Mouse (Mus musculus): ENCODE measurements at regions not wholly inside any gene's neighbourhood (a gene's known extent, or its start where the extent isn't known, plus 50 kb on each side); places are given as distances from the start of the nearest gene placed in this dataset.

DNA sequence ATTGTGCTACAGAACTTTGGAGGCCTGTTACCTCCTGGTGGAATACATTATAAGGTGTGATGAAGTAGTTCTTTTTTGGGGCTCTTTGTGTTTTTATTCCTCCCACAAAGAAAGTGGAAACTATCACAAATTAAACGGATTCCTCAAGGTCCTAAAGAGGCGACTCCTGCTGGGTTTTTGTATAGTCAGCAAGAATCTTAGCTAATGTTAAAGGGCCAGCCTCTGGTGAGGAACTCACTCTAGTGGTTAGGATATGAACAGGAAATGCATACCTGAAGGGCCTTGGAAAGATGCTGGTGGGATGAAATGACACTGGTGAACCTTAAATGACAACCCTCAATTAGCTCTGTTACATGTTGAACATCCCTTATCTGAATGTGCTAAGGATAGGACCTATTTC is 120.3 kb upstream of the Klf7 start:
- no peak for TF ChIP-seq ELF1 (IDR thresholded peaks at IDR 0.05; ENCODE audit: low read depth, low read length)
- no peak for TF ChIP-seq POLR2A (IDR thresholded peaks at IDR 0.05; ENCODE audit: low read depth, low read length)
- peak in 1 of 2 experiments; percentile 6; a peak in 1 of 4 replicates for TF ChIP-seq CTCF (conservative IDR thresholded peaks at IDR 0.05 in 1 of 2, IDR thresholded peaks at IDR 0.05 in 1 of 2; ENCODE audit: low read depth in 2 of 2, low read length in 2 of 2)
- peak; percentile 77; the same call in 1 of the 2 replicates for TF ChIP-seq MAFK (IDR thresholded peaks at IDR 0.05; ENCODE audit: insufficient replicate concordance, low read length)
- TF ChIP-seq ETS1 (conservative IDR thresholded peaks at IDR 0.05; ENCODE audit: low read depth, low read length) = no peak
- no peak for TF ChIP-seq JUN (IDR thresholded peaks at IDR 0.05; ENCODE audit: insufficient read depth, low read depth, low read length)
- no peak for TF ChIP-seq MYC (IDR thresholded peaks at IDR 0.05; ENCODE audit: low read depth, low read length)
- no peak for TF ChIP-seq EP300 (IDR thresholded peaks at IDR 0.05; ENCODE audit: low read length)
- TF ChIP-seq NELFE (IDR thresholded peaks at IDR 0.05; ENCODE audit: low read depth, low read length) = no peak
- TF ChIP-seq POLR2AphosphoS2 (IDR thresholded peaks at IDR 0.05; ENCODE audit: low read depth, low read length) = no peak
- TF ChIP-seq ZKSCAN1 (IDR thresholded peaks at IDR 0.05; ENCODE audit: borderline replicate concordance, low read depth, low read length) = no peak
- no peak for TF ChIP-seq SMC3 (IDR thresholded peaks at IDR 0.05; ENCODE audit: low read depth, low read length)

Measured in CH12.LX (cell line).